In genomic region chr11:116442129-116442866, GRCm38 (mm10) we compare ENCODE assay signal across 26 mouse cellular contexts. TPM values are rescaled to one million over a fixed set of nuclear protein-coding genes. Genes with fewer than 3 reads are reported as not detected.
A peak's percentile ranks its signal among the peaks of the same experiment; 100 is the strongest.
DNase-seq lines count a peak whose midpoint lies in the region; ATAC-seq and TF ChIP-seq lines count a peak whose summit lies in the region.
"Had no signal": no experiment of that assay in that cellular context is flagged by ENCODE, and none has a peak within 500 bp of the region (broad histone marks: within the 10 kb centered on the region; RNA-seq: fewer than 3 reads in every experiment).

No protein-coding gene starts in this region.

- no peaks in the 10 kb centered on the region for H3K9me3 ChIP-seq in hindbrain, embryonic 13.5 days
- no peaks in the 10 kb centered on the region for H3K9me3 ChIP-seq in hindbrain, embryonic 10.5 days
- no peaks in the 10 kb centered on the region for H3K9me3 ChIP-seq in G1E (replicated peaks)
- H3K9me3 ChIP-seq in limb, embryonic 12.5 days: no peaks in the 10 kb centered on the region
- H3K9me3 ChIP-seq: embryonic facial prominence, embryonic 15.5 days; heart, embryonic 15.5 days; megakaryocyte, embryonic 14.5 days; neural tube, embryonic 15.5 days had no signal

- no peak for ATAC-seq in hindbrain, embryonic 13.5 days (ENCODE audit: low FRiP score)
- no peak for ATAC-seq in G1E (ENCODE audit: extremely low read depth, insufficient number of reproducible peaks, low FRiP score, poor library complexity, severe bottlenecking)
- no peak for ATAC-seq in limb, embryonic 12.5 days (ENCODE audit: insufficient number of reproducible peaks, insufficient read depth, low FRiP score, low TSS enrichment, low read depth)
- ATAC-seq: Patski had no signal

- no peak overlapping the region for H3K4me3 ChIP-seq in hindbrain, embryonic 13.5 days
- no peak overlapping the region for H3K4me3 ChIP-seq in hindbrain, embryonic 10.5 days
- no peak overlapping the region for H3K4me3 ChIP-seq in G1E (ENCODE audit: low read depth, low read length)
- no peak overlapping the region for H3K4me3 ChIP-seq in limb, embryonic 12.5 days (replicated peaks)
- H3K4me3 ChIP-seq: embryonic facial prominence, embryonic 15.5 days; heart, embryonic 15.5 days; megakaryocyte, embryonic 14.5 days; neural tube, embryonic 15.5 days had no signal

- peak overlapping the region; percentile 13; the same call in 1 of the 2 replicates for H3K27ac ChIP-seq in hindbrain, embryonic 13.5 days
- H3K27ac ChIP-seq in hindbrain, embryonic 10.5 days: no peak overlapping the region
- peak overlapping the region; percentile 20; the same call in 1 of the 2 replicates for H3K27ac ChIP-seq in limb, embryonic 12.5 days
- H3K27ac ChIP-seq: embryonic facial prominence, embryonic 15.5 days; heart, embryonic 15.5 days; neural tube, embryonic 15.5 days had no signal

- peaks cover 14% of the 10 kb centered on the region for H3K36me3 ChIP-seq in hindbrain, embryonic 13.5 days
- peaks cover 33% of the 10 kb centered on the region for H3K36me3 ChIP-seq in hindbrain, embryonic 10.5 days
- H3K36me3 ChIP-seq in G1E (replicated peaks): peaks cover 48% of the 10 kb centered on the region
- peaks cover 16% of the 10 kb centered on the region for H3K36me3 ChIP-seq in limb, embryonic 12.5 days

- WGBS in hindbrain, embryonic 13.5 days: 78% methylated on average over 15 of the region's 15 CpGs
- 83% methylated on average over 15 of the region's 15 CpGs for WGBS in hindbrain, embryonic 10.5 days
- 78% methylated on average over 15 of the region's 15 CpGs for WGBS in limb, embryonic 12.5 days

- H3K4me2 ChIP-seq in hindbrain, embryonic 13.5 days: no peak overlapping the region
- no peak overlapping the region for H3K4me2 ChIP-seq in limb, embryonic 12.5 days
- H3K4me2 ChIP-seq: embryonic facial prominence, embryonic 15.5 days; heart, embryonic 15.5 days; liver, embryonic 11.5 days; neural tube, embryonic 15.5 days had no signal

- H3K9ac ChIP-seq in hindbrain, embryonic 13.5 days: 0 out of 2 replicates have a peak overlapping the region, but pooled peaks have one; percentile 19
- peak overlapping the region; percentile 8; the same call in 1 of the 2 replicates for H3K9ac ChIP-seq in limb, embryonic 12.5 days (replicated peaks)
- H3K9ac ChIP-seq: embryonic facial prominence, embryonic 15.5 days; heart, embryonic 15.5 days; neural tube, embryonic 15.5 days had no signal

- TF ChIP-seq CTCF in G1E (IDR thresholded peaks at IDR 0.05; ENCODE audit: low read depth, low read length): 0 out of 2 replicates have a peak, but pooled peaks have one; percentile 5

- peaks cover 12% of the 10 kb centered on the region for H3K27me3 ChIP-seq in hindbrain, embryonic 13.5 days
- H3K27me3 ChIP-seq in hindbrain, embryonic 10.5 days (ENCODE audit: insufficient read depth, poor library complexity, severe bottlenecking): peaks cover 13% of the 10 kb centered on the region
- peaks cover 11% of the 10 kb centered on the region; the same call in 1 of the 2 replicates for H3K27me3 ChIP-seq in G1E (ENCODE audit: insufficient read depth, low read length)
- H3K27me3 ChIP-seq in limb, embryonic 12.5 days: peaks cover 12% of the 10 kb centered on the region
- H3K27me3 ChIP-seq: Patski had no signal

- H3K4me1 ChIP-seq in hindbrain, embryonic 13.5 days (replicated peaks): peaks cover 32% of the 10 kb centered on the region
- peaks cover 54% of the 10 kb centered on the region for H3K4me1 ChIP-seq in hindbrain, embryonic 10.5 days (replicated peaks)
- H3K4me1 ChIP-seq in G1E (ENCODE audit: insufficient read depth, low read depth, low read length): peaks cover 69% of the 10 kb centered on the region
- peaks cover 25% of the 10 kb centered on the region for H3K4me1 ChIP-seq in limb, embryonic 12.5 days (replicated peaks)

- no peak for DNase-seq in hindbrain, embryonic 10.5 days (ENCODE audit: low spot score)
- DNase-seq in G1E (ENCODE audit: low spot score): no peak
- peak; percentile 59 for DNase-seq in adrenal gland, postnatal 14 days
- DNase-seq in right cerebral cortex, postnatal 10 days (ENCODE audit: low spot score in 2 of 2): no peak
- DNase-seq in urinary bladder, adult 2 months (ENCODE audit: low spot score): no peak
- DNase-seq: cerebellum, adult 9-10 months; kidney, adult 18-20 months; kidney, postnatal 14 days; lung, adult 18-20 months; lung, postnatal 14 days; right cerebral cortex, postnatal 14 days; spleen, adult 18-20 months; thymus, adult 2 months had no signal

RNA-seq across cellular contexts. Expression of gene Ubald2, which starts 8.4 kb away (rescaled TPM):
- polyA plus RNA-seq in hindbrain, embryonic 13.5 days (2015; fragmentation: Nextera tagmentation; extraction: Ambion mirVana): 43.6 and 44.5 TPM in 2 replicates
- polyA plus RNA-seq in hindbrain, embryonic 10.5 days (2016; fragmentation: Nextera tagmentation; extraction: Ambion mirVana): 45.8 and 84.5 TPM in 2 replicates
- total RNA-seq in G1E (2014; fragmentation: Nextera tagmentation) (184 and 210 TPM in 2 replicates), G1E (2017) (114 and 161 TPM in 2 replicates)
- polyA plus RNA-seq in G1E (2012): 710 and 1,104 TPM in 2 replicates
- total RNA-seq in adrenal gland, postnatal 14 days (2021): 36.4 and 38.8 TPM in 2 replicates
- polyA plus RNA-seq in limb, embryonic 12.5 days (2016; fragmentation: Nextera tagmentation; extraction: Ambion mirVana): 36.6 and 48.4 TPM in 2 replicates
- polyA plus RNA-seq in urinary bladder, adult 2 months (2012; rRNA removed): 89.8 and 104 TPM in 2 replicates

RNA-seq across cellular contexts. Expression of gene Qrich2, which starts 23.7 kb away (rescaled TPM):
- 0.19 and 0.42 TPM in 2 replicates for polyA plus RNA-seq in hindbrain, embryonic 13.5 days (2015; fragmentation: Nextera tagmentation; extraction: Ambion mirVana)
- 0.16 and 0.20 TPM in 2 replicates for polyA plus RNA-seq in hindbrain, embryonic 10.5 days (2016; fragmentation: Nextera tagmentation; extraction: Ambion mirVana)
- total RNA-seq in G1E (2014; fragmentation: Nextera tagmentation) (not detected in 2 replicates), G1E (2017) (0.05 and 0.06 TPM in 2 replicates)
- polyA plus RNA-seq in G1E (2012): 0.07 and 0.16 TPM in 2 replicates
- total RNA-seq in adrenal gland, postnatal 14 days (2021): not detected in 2 replicates
- 0.35 TPM in 2 replicates for polyA plus RNA-seq in limb, embryonic 12.5 days (2016; fragmentation: Nextera tagmentation; extraction: Ambion mirVana)
- polyA plus RNA-seq in urinary bladder, adult 2 months (2012; rRNA removed): 0.06 and 0.12 TPM in 2 replicates
- total RNA-seq: gastrocnemius, adult 18-20 months; granulocyte monocyte progenitor cell, adult 5-6 weeks; hematopoietic stem cell, adult 5-6 weeks; left cerebral cortex, postnatal 36 days had no signal
- polyA plus RNA-seq: heart, embryonic 15.5 days; liver, embryonic 11.5 days; neural tube, embryonic 15.5 days; stomach, embryonic 14.5 days had no signal

RNA-seq across cellular contexts. Expression of gene Rnf157, which starts 29.5 kb away (rescaled TPM):
- polyA plus RNA-seq in hindbrain, embryonic 13.5 days (2015; fragmentation: Nextera tagmentation; extraction: Ambion mirVana): 35.0 and 39.6 TPM in 2 replicates
- 9.5 and 16.9 TPM in 2 replicates for polyA plus RNA-seq in hindbrain, embryonic 10.5 days (2016; fragmentation: Nextera tagmentation; extraction: Ambion mirVana)
- total RNA-seq in G1E (2014; fragmentation: Nextera tagmentation) (19.4 and 23.7 TPM in 2 replicates), G1E (2017) (10.0 and 10.6 TPM in 2 replicates)
- polyA plus RNA-seq in G1E (2012): 6.1 and 7.1 TPM in 2 replicates
- 8.6 and 10.1 TPM in 2 replicates for total RNA-seq in adrenal gland, postnatal 14 days (2021)
- 25.2 and 26.7 TPM in 2 replicates for polyA plus RNA-seq in limb, embryonic 12.5 days (2016; fragmentation: Nextera tagmentation; extraction: Ambion mirVana)
- polyA plus RNA-seq in urinary bladder, adult 2 months (2012; rRNA removed): 5.0 and 8.3 TPM in 2 replicates

RNA-seq across cellular contexts. Expression of gene Prpsap1, which starts 51.7 kb away (rescaled TPM):
- 171 and 178 TPM in 2 replicates for polyA plus RNA-seq in hindbrain, embryonic 13.5 days (2015; fragmentation: Nextera tagmentation; extraction: Ambion mirVana)
- 210 and 236 TPM in 2 replicates for polyA plus RNA-seq in hindbrain, embryonic 10.5 days (2016; fragmentation: Nextera tagmentation; extraction: Ambion mirVana)
- total RNA-seq in G1E (2014; fragmentation: Nextera tagmentation) (53.7 and 56.6 TPM in 2 replicates), G1E (2017) (33.3 and 42.2 TPM in 2 replicates)
- 53.9 and 69.4 TPM in 2 replicates for polyA plus RNA-seq in G1E (2012)
- 81.1 and 81.8 TPM in 2 replicates for total RNA-seq in adrenal gland, postnatal 14 days (2021)
- polyA plus RNA-seq in limb, embryonic 12.5 days (2016; fragmentation: Nextera tagmentation; extraction: Ambion mirVana): 186 and 199 TPM in 2 replicates
- polyA plus RNA-seq in urinary bladder, adult 2 months (2012; rRNA removed): 154 and 165 TPM in 2 replicates
